Mouse (Mus musculus): ENCODE measurements around the gene Pnpla2.

GRCm38 (mm10) chr7:141495940-141496339, 40.9 kb downstream of the Pnpla2 start:
- TF ChIP-seq CTCF (IDR thresholded peaks at IDR 0.05; ENCODE audit: control insufficient read depth, insufficient read depth, low read length): no peak
- TF ChIP-seq POLR2A (IDR thresholded peaks at IDR 0.05; ENCODE audit: borderline replicate concordance, control insufficient read depth, low read depth, low read length): no peak

Measured in bone marrow, adult 2 months (tissue).